Mouse (Mus musculus): ENCODE results near the gene Arhgef3.

Gene Arhgef3

GRCm38 (mm10) chr14:27324689-27325088, 210.0 kb downstream of the Arhgef3 start:
- DNase-seq, result no peak

- DNase-seq, result no peak
Measured at GRCm38 (mm10) chr14:27325537-27325936, 210.8 kb downstream of the Arhgef3 start.

GRCm38 (mm10) chr14:27327862-27328261, 213.2 kb downstream of the Arhgef3 start:
- no peak for DNase-seq

GRCm38 (mm10) chr14:27328952-27329351, 214.3 kb downstream of the Arhgef3 start:
- DNase-seq, result no peak

GRCm38 (mm10) chr14:27331490-27332035, 216.9 kb downstream of the Arhgef3 start:
- no peak for DNase-seq

- DNase-seq, result no peak
Measured at GRCm38 (mm10) chr14:27332359-27332987, 217.8 kb downstream of the Arhgef3 start.

- peak; percentile 95 for DNase-seq
Measured at GRCm38 (mm10) chr14:27335331-27336207, 220.9 kb downstream of the Arhgef3 start.

GRCm38 (mm10) chr14:27336208-27337114, 221.8 kb downstream of the Arhgef3 start:
- peak; percentile 62 for DNase-seq

- peak; percentile 34 for DNase-seq
Measured at GRCm38 (mm10) chr14:27337156-27337555, 222.5 kb downstream of the Arhgef3 start.

GRCm38 (mm10) chr14:27338034-27338708, 223.5 kb downstream of the Arhgef3 start:
- DNase-seq, result peak; percentile 73

GRCm38 (mm10) chr14:27340682-27341415, 226.2 kb downstream of the Arhgef3 start:
- DNase-seq, result no peak

- DNase-seq, result peak; percentile 42
Measured at GRCm38 (mm10) chr14:27341486-27341885, 226.8 kb downstream of the Arhgef3 start.

GRCm38 (mm10) chr14:27342451-27342850, 227.8 kb downstream of the Arhgef3 start:
- DNase-seq, result no peak

GRCm38 (mm10) chr14:27344250-27344990, 229.7 kb downstream of the Arhgef3 start:
- DNase-seq, result no peak

- DNase-seq, result peak; percentile 33
Measured at GRCm38 (mm10) chr14:27345051-27345885, 230.6 kb downstream of the Arhgef3 start.

GRCm38 (mm10) chr14:27347224-27347623, 232.5 kb downstream of the Arhgef3 start:
- no peak for DNase-seq

- DNase-seq, result no peak
Measured at GRCm38 (mm10) chr14:27347666-27348065, 233.0 kb downstream of the Arhgef3 start.

- DNase-seq, result no peak
Measured at GRCm38 (mm10) chr14:27348088-27348487, 233.4 kb downstream of the Arhgef3 start.

GRCm38 (mm10) chr14:27348656-27349055, 234.0 kb downstream of the Arhgef3 start:
- DNase-seq, result no peak

GRCm38 (mm10) chr14:27349120-27349519, 234.4 kb downstream of the Arhgef3 start:
- DNase-seq, result no peak

Measured in thymus, postnatal 14 days (tissue).